Mouse (Mus musculus): ENCODE measurements at regions not wholly inside any gene's neighbourhood (a gene's known extent, or its start where the extent isn't known, plus 50 kb on each side); places are given as distances from the start of the nearest gene placed in this dataset.

GRCm38 (mm10) chr14:71359581-71359980, 759.9 kb upstream of the Fam160b2 start:
- no peak for DNase-seq (ENCODE audit: low read depth, low spot score)

- no peak for DNase-seq (ENCODE audit: low read depth, low spot score)
Observed at GRCm38 (mm10) chr14:71338219-71338618, 738.6 kb upstream of the Fam160b2 start.

GRCm38 (mm10) chr14:71336906-71337305, 737.3 kb upstream of the Fam160b2 start:
- no peak for DNase-seq (ENCODE audit: low read depth, low spot score)

GRCm38 (mm10) chr14:71334022-71334421, 734.4 kb upstream of the Fam160b2 start:
- DNase-seq (ENCODE audit: low read depth, low spot score): no peak

GRCm38 (mm10) chr14:71329862-71330630, 730.4 kb upstream of the Fam160b2 start:
- DNase-seq (ENCODE audit: low read depth, low spot score): no peak

GRCm38 (mm10) chr14:71327621-71328020, 728.0 kb upstream of the Fam160b2 start:
- no peak for DNase-seq (ENCODE audit: low read depth, low spot score)

- DNase-seq (ENCODE audit: low read depth, low spot score): no peak
Observed at GRCm38 (mm10) chr14:71326521-71327105, 727.0 kb upstream of the Fam160b2 start.

- no peak for DNase-seq (ENCODE audit: low read depth, low spot score)
Observed at GRCm38 (mm10) chr14:71315228-71315627, 715.6 kb upstream of the Fam160b2 start.

- no peak for DNase-seq (ENCODE audit: low read depth, low spot score)
Observed at GRCm38 (mm10) chr14:71299755-71300154, 700.1 kb upstream of the Fam160b2 start.

- DNase-seq (ENCODE audit: low read depth, low spot score): no peak
Observed at GRCm38 (mm10) chr14:71281568-71281967, 681.9 kb upstream of the Fam160b2 start.

- no peak for DNase-seq (ENCODE audit: low read depth, low spot score)
Observed at GRCm38 (mm10) chr14:71276309-71276791, 676.7 kb upstream of the Fam160b2 start.

GRCm38 (mm10) chr14:71272470-71272869, 672.8 kb upstream of the Fam160b2 start:
- DNase-seq (ENCODE audit: low read depth, low spot score): no peak

GRCm38 (mm10) chr14:71257650-71258049, 658.0 kb upstream of the Fam160b2 start:
- DNase-seq (ENCODE audit: low read depth, low spot score): no peak

- DNase-seq (ENCODE audit: low read depth, low spot score): no peak
Observed at GRCm38 (mm10) chr14:71254207-71254606, 654.6 kb upstream of the Fam160b2 start.

- no peak for DNase-seq (ENCODE audit: low read depth, low spot score)
Observed at GRCm38 (mm10) chr14:71252136-71252535, 652.5 kb upstream of the Fam160b2 start.

- no peak for DNase-seq (ENCODE audit: low read depth, low spot score)
Observed at GRCm38 (mm10) chr14:71251116-71251515, 651.5 kb upstream of the Fam160b2 start.

- no peak for DNase-seq (ENCODE audit: low read depth, low spot score)
Observed at GRCm38 (mm10) chr14:71249387-71249965, 649.8 kb upstream of the Fam160b2 start.

- DNase-seq (ENCODE audit: low read depth, low spot score): no peak
Observed at GRCm38 (mm10) chr14:71248534-71248933, 648.9 kb upstream of the Fam160b2 start.

- no peak for DNase-seq (ENCODE audit: low read depth, low spot score)
Observed at GRCm38 (mm10) chr14:71241655-71242390, 642.2 kb upstream of the Fam160b2 start.

GRCm38 (mm10) chr14:71236192-71236591, 636.6 kb upstream of the Fam160b2 start:
- no peak for DNase-seq (ENCODE audit: low read depth, low spot score)

GRCm38 (mm10) chr14:71234900-71235299, 635.3 kb upstream of the Fam160b2 start:
- no peak for DNase-seq (ENCODE audit: low read depth, low spot score)

GRCm38 (mm10) chr14:71234276-71234675, 634.6 kb upstream of the Fam160b2 start:
- no peak for DNase-seq (ENCODE audit: low read depth, low spot score)

Measured in skeletal muscle tissue, adult 2 months (tissue).